Mouse (Mus musculus): ENCODE results near the gene Gpx1. TPM values are rescaled to one million over a fixed set of nuclear protein-coding genes. Genes with fewer than 3 reads are reported as not detected.
A peak's percentile ranks its signal among the peaks of the same experiment; 100 is the strongest.

Gene Gpx1
- polyA plus RNA-seq, 1 experiment from 2014 or later, result 743 TPM

DNA sequence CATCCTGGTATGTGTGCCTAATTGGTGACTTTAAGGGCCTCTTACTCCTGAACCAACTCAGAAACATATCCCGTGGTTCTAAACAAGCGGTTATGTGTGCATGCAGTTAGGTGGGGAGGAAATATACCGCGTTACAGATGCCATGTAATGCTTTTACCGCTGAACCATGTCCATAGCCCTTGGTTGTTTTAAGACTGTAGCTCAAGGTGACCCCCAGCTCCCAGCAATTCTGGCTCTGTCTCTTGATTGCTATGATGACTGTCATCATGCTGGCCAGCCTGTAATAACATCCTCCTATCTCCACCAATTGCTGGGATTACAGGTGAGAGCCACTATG, 2.4 kb downstream of the Gpx1 start:
- no peak for ATAC-seq (replicated peaks; ENCODE audit: low FRiP score)
- Histone ChIP-seq H3K27ac (peak overlapping the region; percentile 96), H3K9ac (no peak overlapping the region), H3K9me3 (replicated peaks) (no peaks in the 10 kb centered on the region), H3K4me3 (replicated peaks) (peak overlapping the region; percentile 73; the same call in 1 of the 2 replicates), H3K4me1 (peaks cover 43% of the 10 kb centered on the region), H3K27me3 (no peaks in the 10 kb centered on the region), H3K4me2 (peak overlapping the region; percentile 78), H3K36me3 (peaks cover 18% of the 10 kb centered on the region)
- 83% methylated on average over 5 of the region's 5 CpGs for WGBS

- no peaks in the 10 kb centered on the region for H3K9me3 ChIP-seq (replicated peaks)
- H3K4me1 ChIP-seq, result peaks cover 47% of the 10 kb centered on the region
- no peak for ATAC-seq (replicated peaks; ENCODE audit: low FRiP score)
- peak overlapping the region; percentile 96 for H3K27ac ChIP-seq
- H3K4me2 ChIP-seq, result no peak overlapping the region
- no peaks in the 10 kb centered on the region for H3K27me3 ChIP-seq
- no peak overlapping the region for H3K9ac ChIP-seq
- no peak overlapping the region for H3K4me3 ChIP-seq (replicated peaks)
- peaks cover 14% of the 10 kb centered on the region for H3K36me3 ChIP-seq
Measured at GRCm38 (mm10) chr9:108341801-108342200, 3.1 kb downstream of the Gpx1 start.

DNA sequence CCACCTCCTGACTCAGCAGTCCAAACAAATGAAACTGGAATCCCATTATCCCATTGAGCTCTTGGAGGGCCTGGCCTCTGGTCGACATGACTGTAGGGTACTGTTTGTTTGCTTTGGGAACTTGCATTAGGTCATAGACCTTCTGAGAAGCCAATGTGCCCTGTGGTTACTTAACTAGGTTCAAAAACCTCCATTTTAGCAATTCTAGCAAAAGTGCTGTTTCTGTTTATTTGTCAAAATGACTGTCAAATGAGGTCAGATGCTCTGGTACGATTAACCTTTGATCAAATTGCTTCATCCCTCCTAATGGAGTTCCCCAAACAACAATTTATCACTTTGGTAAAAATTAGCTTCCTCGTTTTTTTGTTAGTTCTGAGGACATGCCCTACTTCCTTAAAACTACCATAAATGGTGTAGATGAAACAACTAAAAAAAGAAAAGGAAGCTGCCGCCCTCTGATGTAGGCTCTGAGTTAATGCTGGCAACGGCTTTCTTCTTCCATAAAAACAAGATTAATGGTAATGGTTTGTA, 3.7 kb downstream of the Gpx1 start:
- WGBS, result 29% methylated on average over 5 of the region's 5 CpGs
- no peak overlapping the region for H3K4me3 ChIP-seq (replicated peaks)
- H3K4me2 ChIP-seq, result no peak overlapping the region
- peaks cover 14% of the 10 kb centered on the region for H3K36me3 ChIP-seq
- peak overlapping the region; percentile 96 for H3K27ac ChIP-seq
- ATAC-seq (replicated peaks; ENCODE audit: low FRiP score), result no peak
- H3K9me3 ChIP-seq (replicated peaks), result no peaks in the 10 kb centered on the region
- H3K27me3 ChIP-seq, result no peaks in the 10 kb centered on the region
- peaks cover 49% of the 10 kb centered on the region for H3K4me1 ChIP-seq
- H3K9ac ChIP-seq, result no peak overlapping the region

DNA sequence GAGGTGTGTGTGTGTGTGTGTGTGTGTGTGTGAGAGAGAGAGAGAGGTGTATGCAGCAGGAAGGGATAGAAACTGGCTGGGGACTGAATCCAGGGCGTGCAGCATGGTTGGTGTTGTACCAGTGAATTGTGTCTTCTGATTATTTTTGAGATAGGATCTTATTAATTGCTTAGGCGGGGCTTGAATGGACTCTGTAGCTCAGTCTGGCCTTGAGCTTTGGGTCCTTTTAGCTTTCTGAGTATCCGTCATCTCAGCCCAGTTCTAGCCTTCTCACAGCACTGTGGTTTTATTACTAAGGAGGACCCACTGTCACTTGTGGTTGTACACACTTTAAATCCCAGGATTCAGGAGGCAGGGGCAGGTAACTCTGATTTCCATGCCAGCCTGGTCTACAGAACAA, 4.6 kb downstream of the Gpx1 start:
- H3K27me3 ChIP-seq, result no peaks in the 10 kb centered on the region
- no peaks in the 10 kb centered on the region for H3K9me3 ChIP-seq (replicated peaks)
- 77% methylated on average over 3 of the region's 3 CpGs for WGBS
- no peak overlapping the region for H3K27ac ChIP-seq
- no peak for ATAC-seq (replicated peaks; ENCODE audit: low FRiP score)
- no peak overlapping the region for H3K4me2 ChIP-seq
- H3K4me1 ChIP-seq, result peaks cover 42% of the 10 kb centered on the region
- H3K4me3 ChIP-seq (replicated peaks), result no peak overlapping the region
- H3K9ac ChIP-seq, result no peak overlapping the region
- peaks cover 5% of the 10 kb centered on the region for H3K36me3 ChIP-seq

- 100% methylated on average over 1 of the region's 1 CpGs for WGBS
- H3K27ac ChIP-seq, result no peak overlapping the region
- H3K9ac ChIP-seq, result no peak overlapping the region
- H3K27me3 ChIP-seq, result no peaks in the 10 kb centered on the region
- peaks cover 4% of the 10 kb centered on the region; the same call in 1 of the 2 replicates for H3K36me3 ChIP-seq
- no peaks in the 10 kb centered on the region for H3K9me3 ChIP-seq (replicated peaks)
- no peak for ATAC-seq (replicated peaks; ENCODE audit: low FRiP score)
- H3K4me1 ChIP-seq, result peaks cover 42% of the 10 kb centered on the region
- H3K4me2 ChIP-seq, result no peak overlapping the region
- no peak overlapping the region for H3K4me3 ChIP-seq (replicated peaks)
Measured at GRCm38 (mm10) chr9:108343835-108344234, 5.1 kb downstream of the Gpx1 start.

DNA sequence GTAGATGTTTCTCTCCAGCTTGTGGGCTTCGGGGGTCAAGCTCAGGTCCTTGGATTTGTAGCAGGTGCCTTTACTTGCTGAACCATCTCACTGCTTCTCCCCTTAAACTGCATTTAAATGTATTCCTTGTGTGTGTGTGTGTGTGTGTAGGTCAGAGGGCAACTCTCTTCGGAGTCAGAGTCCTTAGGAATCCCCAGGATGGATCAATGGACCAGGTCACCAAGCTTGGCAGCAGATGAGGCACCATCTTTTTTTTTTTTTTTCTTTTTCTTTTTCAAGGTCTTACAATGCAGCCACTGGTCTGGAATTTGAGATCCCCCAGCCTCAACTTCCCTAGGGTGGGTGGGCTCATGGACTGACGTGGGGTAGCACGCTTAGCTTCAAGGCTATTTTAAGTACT, 5.8 kb downstream of the Gpx1 start:
- Histone ChIP-seq H3K27me3 (no peaks in the 10 kb centered on the region), H3K36me3 (peaks cover 4% of the 10 kb centered on the region; the same call in 1 of the 2 replicates), H3K9me3 (replicated peaks) (no peaks in the 10 kb centered on the region), H3K4me2 (no peak overlapping the region), H3K9ac (no peak overlapping the region), H3K4me3 (replicated peaks) (no peak overlapping the region), H3K4me1 (peaks cover 48% of the 10 kb centered on the region), H3K27ac (no peak overlapping the region)
- WGBS, result 89% methylated on average over 4 of the region's 4 CpGs
- ATAC-seq (replicated peaks; ENCODE audit: low FRiP score), result no peak

GRCm38 (mm10) chr9:108347024-108347423, 8.3 kb downstream of the Gpx1 start:
- peak overlapping the region; percentile 98 for H3K27ac ChIP-seq
- peak overlapping the region; percentile 70 for H3K4me2 ChIP-seq
- H3K4me1 ChIP-seq, result peaks cover 26% of the 10 kb centered on the region
- peaks cover 19% of the 10 kb centered on the region for H3K36me3 ChIP-seq
- H3K9me3 ChIP-seq (replicated peaks), result no peaks in the 10 kb centered on the region
- no peaks in the 10 kb centered on the region for H3K27me3 ChIP-seq
- H3K9ac ChIP-seq, result peak overlapping the region; percentile 85
- no peak for ATAC-seq (replicated peaks; ENCODE audit: low FRiP score)
- WGBS, result 4% methylated on average over 11 of the region's 11 CpGs
- peak overlapping the region; percentile 94 for H3K4me3 ChIP-seq (replicated peaks)

- WGBS, result under 1% methylated on average over 72 of the region's 75 CpGs
- peak within 1 kb of the TSS; percentile 94 for H3K4me3 ChIP-seq (replicated peaks)
- peak within 1 kb of the TSS; percentile 70 for H3K4me2 ChIP-seq
- H3K4me1 ChIP-seq, result peaks cover 21% of the 10 kb centered on the region
- H3K36me3 ChIP-seq, result peaks cover 25% of the 10 kb centered on the region
- peak within 1 kb of the TSS; percentile 98 for H3K27ac ChIP-seq
- peak; percentile 95 for ATAC-seq (replicated peaks; ENCODE audit: low FRiP score)
- no peaks in the 10 kb centered on the region for H3K27me3 ChIP-seq
- H3K9me3 ChIP-seq (replicated peaks), result no peaks in the 10 kb centered on the region
- H3K9ac ChIP-seq, result peak within 1 kb of the TSS; percentile 85
Measured at GRCm38 (mm10) chr9:108347540-108348289, 9.0 kb downstream of the Gpx1 start, which contains the start of gene Usp4. Gene Usp4, plus strand, starts transcription at chr9:108347853.

GRCm38 (mm10) chr9:108348290-108348680, 9.6 kb downstream of the Gpx1 start:
- WGBS, result 2% methylated on average over 14 of the region's 14 CpGs
- no peak for ATAC-seq (replicated peaks; ENCODE audit: low FRiP score)
- Histone ChIP-seq H3K27ac (peak overlapping the region; percentile 98), H3K4me3 (replicated peaks) (peak overlapping the region; percentile 94), H3K4me2 (peak overlapping the region; percentile 70), H3K9me3 (replicated peaks) (no peaks in the 10 kb centered on the region), H3K36me3 (peaks cover 31% of the 10 kb centered on the region), H3K27me3 (no peaks in the 10 kb centered on the region), H3K9ac (peak overlapping the region; percentile 85), H3K4me1 (peaks cover 21% of the 10 kb centered on the region)

GRCm38 (mm10) chr9:108349727-108350126, 11.0 kb downstream of the Gpx1 start:
- 89% methylated on average over 4 of the region's 4 CpGs for whole genome bisulfite sequencing
- Histone ChIP-seq H3K27ac (no peak overlapping the region), H3K9me3 (replicated peaks) (no peaks in the 10 kb centered on the region)

DNA sequence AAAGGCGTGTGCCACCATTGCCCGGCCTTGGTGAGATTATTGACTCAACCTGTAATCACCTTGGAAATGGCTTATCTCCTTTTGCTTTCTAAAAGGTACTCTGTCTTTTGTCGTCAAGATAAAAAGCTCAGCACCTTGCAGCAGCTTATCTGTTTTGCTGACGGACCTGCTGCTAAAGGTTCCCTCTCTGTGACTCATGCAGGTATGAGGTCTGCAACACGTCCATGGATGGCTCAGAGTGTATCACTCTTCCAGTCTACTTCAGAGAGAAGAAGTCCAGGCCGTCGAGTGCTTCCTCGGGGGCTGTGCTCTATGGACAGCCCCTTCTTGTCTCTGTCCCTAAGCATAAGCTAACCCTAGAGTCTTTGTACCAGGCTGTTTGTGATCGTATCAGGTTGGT, 39.5 kb downstream of the Gpx1 start:
- ATAC-seq (replicated peaks; ENCODE audit: low FRiP score), result no peak
- Histone ChIP-seq H3K27ac (no peak overlapping the region), H3K4me3 (replicated peaks) (no peak overlapping the region), H3K4me2 (no peak overlapping the region), H3K9ac (no peak overlapping the region), H3K4me1 (no peaks in the 10 kb centered on the region), H3K9me3 (replicated peaks) (no peaks in the 10 kb centered on the region), H3K36me3 (peaks cover 96% of the 10 kb centered on the region), H3K27me3 (no peaks in the 10 kb centered on the region)
- 92% methylated on average over 9 of the region's 9 CpGs for WGBS

More at GRCm38 (mm10) chr9:108349727-108350126, 11.0 kb downstream of the Gpx1 start:
- no peak overlapping the region for H3K4me2 ChIP-seq
- H3K27me3 ChIP-seq, result no peaks in the 10 kb centered on the region
- H3K4me1 ChIP-seq, result peaks cover 21% of the 10 kb centered on the region
- no peak overlapping the region for H3K4me3 ChIP-seq (replicated peaks)
- H3K36me3 ChIP-seq, result peaks cover 46% of the 10 kb centered on the region
- H3K9ac ChIP-seq, result no peak overlapping the region
- ATAC-seq (replicated peaks; ENCODE audit: low FRiP score), result no peak

GRCm38 (mm10) chr9:108378736-108379135, 40.0 kb downstream of the Gpx1 start:
- no peak overlapping the region for H3K4me2 ChIP-seq
- no peak for ATAC-seq (replicated peaks; ENCODE audit: low FRiP score)
- H3K9ac ChIP-seq, result no peak overlapping the region
- H3K27ac ChIP-seq, result no peak overlapping the region
- 88% methylated on average over 5 of the region's 5 CpGs for WGBS
- H3K9me3 ChIP-seq (replicated peaks), result no peaks in the 10 kb centered on the region
- H3K36me3 ChIP-seq, result peaks cover 96% of the 10 kb centered on the region
- H3K27me3 ChIP-seq, result no peaks in the 10 kb centered on the region
- no peaks in the 10 kb centered on the region for H3K4me1 ChIP-seq
- no peak overlapping the region for H3K4me3 ChIP-seq (replicated peaks)
